Mouse (Mus musculus) adrenal gland, postnatal 4 days (tissue): ENCODE measurements around the gene Asic2. TPM values are rescaled to one million over a fixed set of nuclear protein-coding genes. Genes with fewer than 3 reads are reported as not detected.
A peak's percentile ranks its signal among the peaks of the same experiment; 100 is the strongest.

ENCODE experiments used
- DNase-seq, 2 experiments: peaks; one replicate each; pipeline ENCODE4 v3.0.0; 2021 to 2022; ENCODE audit warnings: low spot score in 2 of 2, mixed read lengths in 2 of 2
- total RNA-seq, 2 experiments: library from RNA; stranded (reverse); gene quantifications; 2 replicates each; pipeline ENCODE4 v1.2.3; 2021

The Asic2 gene
- total RNA-seq, 2 experiments from 2014 or later, result 4.4 to 6.0 TPM

DNA sequence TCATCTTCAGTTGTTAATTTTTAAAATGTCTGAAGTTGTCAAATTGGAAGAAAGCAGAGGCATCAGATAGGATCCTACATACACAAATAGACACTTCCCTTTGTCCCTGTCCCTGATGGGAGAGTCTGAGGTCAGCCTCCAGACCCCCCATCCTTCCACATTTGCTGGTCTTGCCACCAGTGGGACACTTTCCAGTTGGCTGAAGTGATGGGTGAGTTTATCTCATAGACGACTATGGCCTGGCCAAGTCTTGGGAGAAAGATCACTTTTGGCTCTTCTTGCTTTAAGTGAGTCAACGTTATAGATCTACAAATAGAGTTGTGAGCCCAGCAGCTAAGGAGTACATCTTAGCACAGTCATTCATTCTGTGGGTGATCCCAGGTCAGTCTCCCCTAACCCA, 1090.2 kb downstream of the Asic2 start:
- DNase-seq, result no peak

DNA sequence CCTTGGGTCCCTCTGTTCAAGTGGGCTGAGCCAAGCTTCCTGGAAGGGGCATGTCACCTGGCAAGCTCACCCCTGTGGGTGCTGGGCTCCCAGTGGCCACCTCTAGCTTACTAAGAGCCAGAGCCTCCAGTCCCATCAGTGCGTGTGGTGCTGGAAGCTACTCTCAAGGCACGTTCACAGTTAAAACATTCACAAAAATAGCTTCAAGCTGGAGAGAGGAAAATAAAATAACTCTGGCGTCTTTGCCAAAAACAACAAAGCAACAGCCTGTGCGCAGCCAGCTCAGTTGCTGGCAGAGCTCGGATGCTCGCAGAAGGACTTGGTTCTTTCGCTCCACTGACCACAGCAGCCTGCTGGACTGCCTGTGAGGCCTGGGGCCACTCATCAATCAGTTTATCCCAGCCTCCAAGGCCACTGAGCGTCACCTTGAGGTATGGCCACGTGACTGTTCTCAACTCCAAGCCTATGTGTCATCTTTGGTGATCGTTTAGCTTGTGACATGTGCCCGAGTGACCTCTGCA, 1091.1 kb downstream of the Asic2 start:
- DNase-seq, result peak; percentile 25 to 62

DNA sequence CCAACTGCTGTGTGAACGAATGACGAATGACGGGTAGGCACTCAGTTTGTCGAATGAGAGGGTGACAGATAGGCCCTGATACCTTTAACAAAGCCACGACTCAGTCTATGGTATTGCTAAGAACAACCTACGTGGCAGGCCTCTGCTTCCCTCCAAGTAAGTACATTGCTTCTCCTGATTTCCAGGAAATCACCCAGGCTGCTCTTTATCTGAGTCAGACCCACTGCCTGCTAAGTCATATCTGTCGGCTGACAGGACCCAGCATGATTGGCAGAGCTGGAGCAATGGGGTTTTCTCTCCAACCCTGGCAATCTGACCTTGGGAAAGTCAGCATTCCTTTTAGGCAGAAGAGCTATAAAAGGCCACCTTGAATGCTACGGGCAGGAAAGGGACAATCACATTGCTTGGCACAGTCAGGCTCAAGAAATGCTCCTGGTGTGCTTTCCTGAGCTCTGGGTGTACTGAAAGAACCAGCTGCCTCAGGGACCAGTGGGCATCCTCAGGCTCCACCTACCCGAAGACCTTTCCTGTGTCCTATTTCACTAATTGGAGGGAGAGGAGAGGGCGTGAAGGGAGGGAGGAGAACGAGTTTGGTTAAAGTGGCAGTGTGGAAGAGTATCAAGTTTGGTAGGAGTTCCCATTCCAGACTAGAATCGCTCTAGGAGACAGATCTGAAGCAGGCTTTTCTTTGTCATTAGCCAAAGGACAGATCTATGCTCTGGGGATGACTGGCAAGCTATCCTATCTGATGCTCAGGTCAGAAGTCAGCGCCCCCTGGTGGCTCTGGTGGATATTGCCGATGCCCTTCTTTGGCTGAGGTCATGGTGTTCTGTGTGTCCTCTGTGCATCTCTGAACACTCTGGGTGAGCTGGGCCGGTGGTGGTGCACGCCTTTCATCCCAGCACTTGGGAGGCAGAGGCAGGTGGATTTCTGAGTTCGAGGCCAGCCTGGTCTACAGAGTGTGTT, 1095.5 kb downstream of the Asic2 start:
- peak; percentile 45 to 64 for DNase-seq

DNA sequence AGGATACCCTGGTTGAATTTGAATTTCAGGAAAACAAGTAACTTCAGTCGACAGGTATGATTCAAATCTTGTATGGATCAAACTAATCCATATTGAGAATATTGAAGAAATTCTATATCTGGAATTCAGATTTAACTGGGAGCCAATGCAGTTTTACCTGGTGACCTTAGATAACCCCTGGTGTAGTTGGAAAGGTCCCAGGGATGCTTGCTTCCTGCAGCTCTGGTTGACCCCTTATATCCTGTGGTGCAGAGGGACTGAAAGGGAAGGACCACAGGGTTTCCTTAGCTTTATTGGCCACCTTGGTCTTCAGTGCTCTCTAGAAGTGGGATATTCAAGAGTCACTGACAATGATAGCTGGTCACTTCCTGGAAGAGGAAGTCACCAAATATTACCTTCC, 1100.2 kb downstream of the Asic2 start:
- no peak for DNase-seq

DNA sequence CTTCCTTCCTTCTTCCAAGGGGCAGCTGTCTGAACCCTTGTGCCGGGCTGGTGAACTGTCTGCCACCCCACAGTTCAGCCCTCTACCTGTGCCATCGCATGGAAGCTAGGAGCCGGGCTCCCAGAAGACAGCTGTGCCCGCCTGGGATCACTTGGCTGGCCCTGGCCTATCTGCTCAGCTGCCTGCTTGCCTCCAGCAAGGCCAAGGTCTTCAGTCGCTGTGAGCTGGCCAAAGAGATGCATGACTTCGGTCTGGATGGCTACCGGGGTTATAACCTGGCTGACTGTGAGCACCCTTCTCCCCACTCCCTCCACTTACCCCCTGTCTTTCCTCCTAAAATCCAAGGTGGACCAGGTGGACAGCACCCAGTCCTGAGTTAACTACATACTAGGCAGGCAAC, 1105.3 kb downstream of the Asic2 start:
- DNase-seq, result no peak

DNA sequence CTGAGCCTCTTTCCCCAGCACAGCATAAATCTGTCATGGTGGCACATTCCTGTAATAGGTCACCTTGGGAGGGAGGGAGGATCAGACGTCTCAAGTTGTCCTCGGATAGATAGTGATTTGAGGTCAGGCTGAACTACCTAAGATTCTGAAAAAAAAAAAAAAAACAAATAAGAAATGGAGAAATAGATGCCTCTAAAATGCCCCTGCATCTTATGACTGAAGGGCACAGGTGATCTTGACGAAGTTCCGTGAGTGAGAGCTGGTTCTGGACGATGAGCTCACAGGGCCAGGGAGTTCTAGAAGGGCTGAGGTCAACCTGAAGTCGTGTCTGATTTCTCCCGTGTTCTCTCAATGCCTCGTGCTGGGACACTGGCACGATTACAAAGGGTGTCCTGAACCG, 1110.2 kb downstream of the Asic2 start, which contains the start of gene Spaca3:
Gene Spaca3, plus strand, starts transcription at position 301 of the 400 bp plus-strand sequence.
- no peak for DNase-seq

DNA sequence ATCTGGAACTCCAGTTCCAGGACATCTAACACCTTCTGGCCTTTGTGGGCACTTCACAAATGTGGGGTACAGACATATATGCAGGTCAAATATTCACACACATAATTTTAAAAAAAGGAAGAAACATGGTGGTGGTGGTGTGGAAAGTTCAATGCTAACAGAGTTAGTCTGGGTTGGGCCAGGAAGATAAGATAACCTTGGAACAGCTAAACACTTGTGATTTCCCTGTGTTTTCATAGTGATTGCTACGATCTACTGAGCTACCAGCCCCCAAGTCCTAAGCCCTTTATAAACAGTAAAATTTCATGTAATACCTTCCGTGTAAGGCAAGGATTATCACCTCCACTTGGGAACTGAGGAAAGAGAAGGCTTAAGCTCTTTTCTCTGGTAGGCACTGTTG, 1111.4 kb downstream of the Asic2 start:
- DNase-seq, result no peak

DNA sequence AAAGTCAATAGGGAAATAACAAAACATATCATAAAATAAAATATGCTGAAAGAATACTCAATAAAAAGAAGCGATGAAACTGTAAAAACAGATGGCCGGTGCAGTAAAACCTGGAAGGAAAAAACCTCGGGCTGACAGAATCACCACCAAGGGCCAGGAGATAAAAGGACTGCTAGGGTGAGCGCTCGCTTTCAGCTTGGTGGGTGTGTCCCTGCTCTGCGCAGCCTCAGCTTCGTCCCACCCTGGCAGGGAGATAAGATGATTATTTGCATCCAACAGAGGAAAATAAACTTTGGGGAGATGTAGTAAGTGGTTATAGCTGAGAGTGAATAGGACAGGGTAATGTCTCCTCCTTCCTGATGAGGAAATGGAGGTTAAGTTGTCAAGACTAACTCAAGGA, 1113.3 kb downstream of the Asic2 start:
- no peak for DNase-seq

DNA sequence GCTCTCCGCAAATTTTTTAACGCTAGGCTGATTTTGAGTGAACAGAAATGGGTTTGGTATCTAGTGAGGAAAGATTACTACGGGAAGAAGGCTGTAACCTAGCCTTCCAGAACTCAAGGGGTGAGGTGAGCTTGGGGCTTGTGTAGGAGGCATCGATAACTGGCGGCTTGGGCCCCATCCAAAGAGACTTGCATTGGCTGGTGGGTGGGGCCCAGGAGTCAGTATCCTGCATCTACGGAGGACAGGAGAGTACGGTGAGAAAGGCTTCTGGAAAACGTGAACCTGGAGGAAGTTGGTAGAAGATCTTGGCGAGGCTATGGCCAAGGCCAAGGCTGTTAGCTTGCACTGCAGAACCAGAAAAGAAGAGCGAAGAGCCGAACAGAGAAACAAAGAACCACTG, 1113.8 kb downstream of the Asic2 start:
- no peak for DNase-seq

DNA sequence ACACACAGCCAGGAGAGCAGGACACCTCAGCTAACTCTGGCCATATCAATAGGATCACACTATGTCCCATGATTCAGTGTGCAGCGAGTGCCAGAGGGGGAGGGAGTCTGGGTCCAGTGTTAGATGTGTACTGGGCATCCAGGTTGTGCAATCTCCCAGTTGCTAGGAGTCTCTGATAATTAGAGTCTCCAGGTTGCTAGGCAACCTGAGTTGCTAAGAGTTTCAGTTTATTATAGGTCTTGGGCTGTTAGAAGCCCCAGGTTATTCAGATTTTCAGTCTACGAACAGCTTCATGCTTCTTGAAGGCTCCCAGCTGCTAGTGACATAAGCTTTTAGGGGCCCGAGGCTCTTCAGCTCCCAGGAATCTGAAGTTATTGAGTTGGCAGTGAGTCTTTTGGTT, 1115.2 kb downstream of the Asic2 start:
- no peak for DNase-seq

DNA sequence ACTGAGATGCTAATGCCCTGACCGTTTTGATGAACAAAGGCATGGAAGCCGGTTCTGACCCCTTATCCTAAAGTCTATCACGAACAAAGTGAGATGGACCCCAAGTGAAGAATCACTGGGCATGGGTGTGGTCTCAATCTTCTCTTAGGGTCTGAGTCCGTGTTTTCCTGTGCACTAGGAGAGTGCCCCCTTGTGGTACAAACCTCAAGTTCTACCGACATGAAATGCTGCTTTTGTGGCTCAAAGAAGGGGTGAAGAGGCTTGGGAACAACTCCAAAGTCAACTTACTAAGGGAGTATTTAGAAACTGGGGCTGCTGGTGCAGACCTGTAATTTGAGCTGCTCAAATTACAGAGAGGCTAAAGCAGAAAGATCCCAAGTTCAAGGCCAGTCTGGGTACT, 1116.4 kb downstream of the Asic2 start:
- no peak for DNase-seq

DNA sequence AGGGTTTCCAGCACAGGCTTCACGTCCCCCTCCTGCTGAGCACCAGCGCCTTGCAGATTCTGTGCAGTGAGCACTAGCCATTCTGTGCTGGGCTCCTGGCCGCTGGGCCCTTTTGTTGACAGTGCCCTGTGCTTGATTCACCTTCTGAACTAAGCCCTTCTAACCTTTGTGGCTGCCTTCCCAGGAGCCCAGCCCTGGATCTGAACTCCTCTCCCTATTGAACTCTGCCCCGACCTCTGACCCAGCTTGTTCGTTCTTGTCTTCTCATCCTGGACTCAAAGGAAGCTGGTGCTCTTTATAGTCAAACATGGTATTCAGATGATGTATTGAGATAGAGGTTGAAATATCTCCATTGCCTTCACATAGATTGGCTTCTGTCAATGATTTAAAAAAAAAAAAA, 1120.1 kb downstream of the Asic2 start:
- no peak for DNase-seq

DNA sequence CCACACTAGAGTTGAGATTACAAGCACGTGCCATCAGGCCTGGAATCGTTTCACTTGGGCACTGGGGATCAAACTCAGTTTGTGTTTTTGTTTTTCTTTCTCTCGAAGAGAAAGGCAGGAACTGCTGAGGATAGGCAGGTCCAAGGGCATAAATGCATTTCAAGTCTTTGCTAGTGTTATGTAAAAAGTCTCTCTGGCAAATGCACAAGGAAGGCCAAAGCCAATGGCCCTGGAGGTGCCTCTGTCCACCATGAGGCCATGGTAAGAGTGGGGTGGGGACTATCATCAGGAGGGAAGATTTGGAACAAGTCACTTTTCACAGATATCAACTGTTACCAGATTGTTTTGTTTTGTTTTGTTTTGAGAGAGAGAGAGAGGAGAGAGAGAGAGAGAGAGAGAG, 1122.1 kb downstream of the Asic2 start:
- no peak for DNase-seq

DNA sequence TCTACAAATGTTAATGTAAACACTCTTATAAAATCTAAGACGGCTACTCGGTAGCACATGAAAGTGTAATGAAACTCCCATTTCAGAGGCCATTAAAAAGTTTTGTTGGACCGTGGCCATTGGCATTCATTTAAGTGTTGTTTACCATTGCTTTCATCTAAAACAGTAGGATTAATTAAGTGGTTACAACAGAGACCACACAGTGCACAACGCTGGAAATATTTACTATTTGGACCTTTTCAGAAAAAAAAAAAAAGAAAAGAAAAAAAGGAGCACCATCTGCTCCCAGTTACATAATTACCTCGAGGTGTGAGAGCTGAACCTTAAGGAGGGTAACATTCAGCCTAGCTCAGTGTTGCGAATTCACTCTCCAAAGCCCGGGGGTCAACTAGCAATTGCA, 1122.8 kb downstream of the Asic2 start:
- no peak for DNase-seq

DNA sequence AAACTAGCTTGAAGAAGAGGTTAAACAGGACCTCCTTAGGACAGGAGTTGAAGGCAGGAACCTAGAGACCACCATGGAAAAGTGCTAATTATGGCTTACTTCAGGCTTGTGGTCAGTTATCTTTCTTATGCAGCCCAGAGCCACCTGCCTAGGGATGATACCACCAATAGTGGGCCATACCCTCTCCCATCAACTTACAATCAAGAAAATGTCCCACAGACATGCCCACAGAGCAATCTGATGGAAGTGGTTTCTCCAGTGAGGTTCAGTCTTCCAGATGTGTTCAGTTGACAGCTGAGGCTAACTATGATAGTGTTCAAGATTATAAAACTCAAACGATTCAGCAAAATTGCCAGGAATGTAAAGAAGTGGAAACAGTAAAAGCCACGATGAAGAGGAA, 1124.8 kb downstream of the Asic2 start:
- DNase-seq, result no peak

DNA sequence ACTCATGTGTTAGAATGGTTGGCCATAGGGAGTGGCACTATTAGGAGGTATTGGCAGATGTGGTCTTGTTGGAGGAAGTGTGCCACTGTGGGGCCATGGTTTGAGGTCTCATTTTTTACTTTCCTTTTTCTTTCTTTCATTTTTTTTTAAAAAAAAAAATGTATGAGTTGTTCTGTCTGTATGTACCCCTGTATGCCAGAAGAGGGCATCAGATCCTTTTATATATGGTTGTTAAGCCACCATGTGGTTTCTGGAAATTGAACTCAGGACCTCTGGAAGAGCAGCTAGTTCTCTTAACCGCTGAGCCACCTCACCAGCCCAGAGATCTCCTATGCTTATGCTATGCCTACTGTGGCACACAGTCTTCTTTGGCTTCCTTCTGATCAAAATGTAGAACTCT, 1129.5 kb downstream of the Asic2 start:
- DNase-seq, result no peak

DNA sequence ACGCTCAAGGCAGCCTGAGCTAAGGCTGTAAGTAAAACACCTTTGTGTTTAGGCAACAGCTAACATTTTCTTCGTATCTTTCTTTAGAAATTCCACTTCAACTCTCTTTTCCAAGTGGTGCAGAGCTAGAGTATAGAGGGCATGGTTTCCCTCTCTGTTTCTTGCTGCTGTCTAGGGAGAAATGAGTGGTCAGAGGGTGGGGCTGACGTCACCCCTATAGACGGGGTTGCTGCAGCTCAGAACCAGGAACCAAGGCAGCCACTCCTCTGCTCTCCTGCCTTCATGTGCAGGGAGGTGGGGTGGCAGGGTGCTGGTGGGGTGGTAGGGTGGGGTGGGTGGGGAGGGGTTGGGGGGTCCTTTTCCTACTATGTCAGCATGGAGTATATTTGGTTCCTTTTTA, 1132.4 kb downstream of the Asic2 start:
- DNase-seq, result no peak

DNA sequence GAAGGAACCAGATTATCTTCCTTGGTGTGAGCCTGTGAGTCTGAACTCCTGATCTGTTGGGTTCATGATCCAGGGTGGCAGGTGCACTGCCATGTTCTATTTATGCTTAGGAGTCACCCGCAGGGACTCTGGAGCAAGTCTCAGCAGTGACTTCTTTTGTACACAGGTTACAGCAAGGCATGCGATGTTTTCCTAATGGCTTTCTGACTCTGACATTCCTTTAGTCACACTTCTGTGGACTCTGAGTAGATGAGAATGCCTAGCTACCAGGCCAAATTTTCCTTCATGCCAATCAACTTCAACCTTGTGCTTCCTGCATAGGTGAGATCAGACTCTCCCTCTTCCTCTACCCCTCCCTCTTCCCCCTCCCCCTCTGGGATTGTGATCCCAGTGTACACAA, 1132.9 kb downstream of the Asic2 start:
- no peak for DNase-seq

Other genes starting within 250 kb of the Asic2 start
- gene 5530401A14Rik, start 107.8 kb downstream of the Asic2 start, total RNA-seq, result under 1 TPM; 0.08 to 0.20 TPM
- gene Ccl2, start 67.1 kb upstream of the Asic2 start, total RNA-seq, result 1 to 10 TPM; 1.1 to 1.4 TPM
- gene Gm17268, start 70.1 kb upstream of the Asic2 start, total RNA-seq, result not detected
- not detected for gene Ccl7, start 77.3 kb upstream of the Asic2 start, total RNA-seq
- 1 to 10 TPM; 3.8 to 4.0 TPM for gene Ccl11, start 89.4 kb upstream of the Asic2 start, total RNA-seq
- 1 to 10 TPM in 1 of 2 experiments, under 1 TPM in 1; 0.84 to 1.1 TPM for gene Ccl12, start 133.4 kb upstream of the Asic2 start, total RNA-seq
- gene Ccl8, start 146.7 kb upstream of the Asic2 start, total RNA-seq, result not detected